Mouse (Mus musculus): ENCODE data around the gene Kdm5a. TPM values are rescaled to one million over a fixed set of nuclear protein-coding genes. Genes with fewer than 3 reads are reported as not detected.
A peak's percentile ranks its signal among the peaks of the same experiment; 100 is the strongest.

The Kdm5a gene
- polyA plus RNA-seq (2015; fragmentation: Nextera tagmentation; extraction: Ambion mirVana) = 57.8 and 60.0 TPM in 2 replicates

DNA sequence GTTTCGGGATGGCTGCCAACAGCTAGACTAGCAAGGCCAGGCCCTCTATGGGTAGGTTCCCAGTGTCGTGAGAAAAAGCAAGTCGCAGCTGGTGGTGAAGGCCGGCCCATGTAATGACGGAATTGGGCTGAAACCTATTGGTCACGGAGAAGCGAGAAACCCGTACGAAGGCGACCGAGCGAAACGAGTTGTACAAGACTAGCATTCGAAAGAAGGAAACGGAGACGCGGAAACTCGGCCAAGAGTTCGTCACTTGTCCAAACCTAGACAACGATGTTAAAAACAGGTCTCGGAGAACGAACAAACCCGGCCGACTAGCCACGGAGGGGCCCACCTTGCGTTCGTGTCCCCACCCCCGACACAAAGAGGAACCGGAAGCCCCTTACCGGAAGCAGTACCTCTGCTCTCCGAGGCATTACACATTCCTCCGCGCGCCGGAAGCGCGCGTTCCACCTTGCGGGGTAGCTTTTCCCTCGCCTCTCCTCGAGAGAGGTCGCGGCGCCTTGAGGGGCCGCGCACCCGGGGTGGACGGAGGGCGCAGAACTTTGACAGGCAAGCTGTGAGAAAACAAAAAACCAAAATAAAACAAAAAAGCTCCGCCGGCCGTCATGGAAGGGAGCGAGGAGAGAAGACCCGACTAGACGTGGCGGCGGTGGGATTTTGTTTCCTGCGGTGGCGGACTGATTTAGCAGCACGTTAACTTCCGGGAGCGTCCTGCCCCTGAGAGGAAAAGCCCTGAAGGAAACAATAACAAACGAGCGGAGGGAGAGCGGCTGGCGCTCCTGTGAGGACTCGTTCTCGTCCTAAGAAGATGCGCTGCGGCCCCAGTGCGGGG is at the start of gene Kdm5a, which contains the start of gene Ccdc77:
TSS of gene Kdm5a (plus strand) at position 437 of the 835 bp plus-strand sequence.
TSS of gene Ccdc77 (minus strand) at position 687 of the 835 bp plus-strand sequence.
- H3K4me1 ChIP-seq = peaks cover 10% of the 10 kb centered on the region
- no peaks in the 10 kb centered on the region for H3K27me3 ChIP-seq
- peak within 1 kb of the TSS; percentile 99 for H3K4me3 ChIP-seq
- peak within 1 kb of the TSS; percentile 97 for H3K27ac ChIP-seq
- peak within 1 kb of the TSS; percentile 91 for H3K4me2 ChIP-seq
- peak within 1 kb of the TSS; percentile 94 for H3K9ac ChIP-seq
- peaks cover 19% of the 10 kb centered on the region for H3K36me3 ChIP-seq
- H3K9me3 ChIP-seq = no peaks in the 10 kb centered on the region
- peak; percentile 95 for ATAC-seq (ENCODE audit: insufficient number of reproducible peaks, insufficient read depth, low FRiP score, low TSS enrichment, low read depth)
- WGBS = under 1% methylated on average over 71 of the region's 71 CpGs

DNA sequence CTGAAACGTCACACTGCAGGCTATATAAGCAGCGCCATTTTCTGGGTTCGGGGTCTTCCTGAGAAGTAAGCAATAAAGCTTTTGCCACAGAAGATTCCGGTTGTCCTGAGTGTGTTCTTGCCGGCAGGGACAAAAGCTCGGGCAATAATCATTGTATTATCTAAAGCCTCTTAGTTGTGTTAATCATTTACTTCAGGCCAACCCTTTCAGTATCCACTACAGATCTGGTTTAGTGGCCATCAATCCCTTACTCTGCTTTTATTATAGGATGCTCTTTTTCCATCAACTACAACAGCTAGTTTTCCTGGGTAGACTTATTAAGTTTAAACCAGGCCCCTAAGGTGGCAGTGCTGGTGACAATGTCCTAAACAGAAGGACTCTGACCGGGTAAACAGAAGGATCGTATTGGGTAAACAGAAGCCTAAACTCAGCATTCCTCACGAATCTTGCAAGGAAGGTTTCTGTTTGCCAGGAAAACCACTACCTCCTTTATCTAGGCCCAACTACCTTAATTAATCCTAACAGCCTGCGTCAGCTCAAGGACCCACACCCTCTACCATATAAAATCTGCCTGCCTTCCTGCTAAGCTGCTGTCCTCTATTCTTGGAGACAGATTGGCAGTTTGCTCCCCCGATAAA is 45.5 kb upstream of the Kdm5a start:
- no peak for ATAC-seq (ENCODE audit: insufficient number of reproducible peaks, insufficient read depth, low FRiP score, low TSS enrichment, low read depth)
- H3K27ac ChIP-seq = no peak overlapping the region
- H3K9me3 ChIP-seq = no peaks in the 10 kb centered on the region
- no peak overlapping the region for H3K4me3 ChIP-seq
- no peaks in the 10 kb centered on the region for H3K27me3 ChIP-seq
- WGBS = 82% methylated on average over 11 of the region's 11 CpGs
- H3K36me3 ChIP-seq = no peaks in the 10 kb centered on the region
- H3K9ac ChIP-seq = no peak overlapping the region
- H3K4me1 ChIP-seq = no peaks in the 10 kb centered on the region
- H3K4me2 ChIP-seq = no peak overlapping the region

GRCm38 (mm10) chr6:120319129-120319528 is 44.8 kb upstream of the Kdm5a start:
- Histone ChIP-seq H3K4me3 (no peak overlapping the region), H3K4me1 (no peaks in the 10 kb centered on the region), H3K36me3 (no peaks in the 10 kb centered on the region), H3K27me3 (no peaks in the 10 kb centered on the region), H3K4me2 (no peak overlapping the region), H3K27ac (no peak overlapping the region), H3K9me3 (no peaks in the 10 kb centered on the region), H3K9ac (no peak overlapping the region)
- no peak for ATAC-seq (ENCODE audit: insufficient number of reproducible peaks, insufficient read depth, low FRiP score, low TSS enrichment, low read depth)
- 89% methylated on average over 9 of the region's 9 CpGs for WGBS

DNA sequence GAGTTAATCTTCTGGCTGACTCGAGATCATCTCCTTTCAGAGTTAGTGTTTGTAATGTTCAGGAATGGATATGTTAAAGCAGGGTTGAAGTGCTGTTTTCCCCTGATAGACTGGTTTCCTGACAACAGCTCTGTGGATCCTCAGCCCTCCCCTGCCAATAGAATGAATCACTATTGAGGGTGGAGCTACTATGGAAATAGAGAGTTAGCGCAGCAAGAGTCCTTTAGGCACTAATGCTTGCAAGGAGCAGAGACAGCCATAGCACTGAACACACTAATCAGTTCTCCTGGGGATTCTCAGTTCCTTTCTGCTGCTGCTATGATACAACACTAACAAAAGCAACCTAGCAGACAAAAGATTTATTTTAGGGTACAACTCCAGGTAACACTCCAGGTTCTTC is 43.6 kb upstream of the Kdm5a start:
- H3K27ac ChIP-seq = no peak overlapping the region
- H3K27me3 ChIP-seq = no peaks in the 10 kb centered on the region
- H3K36me3 ChIP-seq = peaks cover 9% of the 10 kb centered on the region
- no peak overlapping the region for H3K4me3 ChIP-seq
- no peak overlapping the region for H3K4me2 ChIP-seq
- 55% methylated on average over 2 of the region's 2 CpGs for WGBS
- H3K9me3 ChIP-seq = no peaks in the 10 kb centered on the region
- H3K4me1 ChIP-seq = no peaks in the 10 kb centered on the region
- no peak overlapping the region for H3K9ac ChIP-seq
- ATAC-seq (ENCODE audit: insufficient number of reproducible peaks, insufficient read depth, low FRiP score, low TSS enrichment, low read depth) = no peak

DNA sequence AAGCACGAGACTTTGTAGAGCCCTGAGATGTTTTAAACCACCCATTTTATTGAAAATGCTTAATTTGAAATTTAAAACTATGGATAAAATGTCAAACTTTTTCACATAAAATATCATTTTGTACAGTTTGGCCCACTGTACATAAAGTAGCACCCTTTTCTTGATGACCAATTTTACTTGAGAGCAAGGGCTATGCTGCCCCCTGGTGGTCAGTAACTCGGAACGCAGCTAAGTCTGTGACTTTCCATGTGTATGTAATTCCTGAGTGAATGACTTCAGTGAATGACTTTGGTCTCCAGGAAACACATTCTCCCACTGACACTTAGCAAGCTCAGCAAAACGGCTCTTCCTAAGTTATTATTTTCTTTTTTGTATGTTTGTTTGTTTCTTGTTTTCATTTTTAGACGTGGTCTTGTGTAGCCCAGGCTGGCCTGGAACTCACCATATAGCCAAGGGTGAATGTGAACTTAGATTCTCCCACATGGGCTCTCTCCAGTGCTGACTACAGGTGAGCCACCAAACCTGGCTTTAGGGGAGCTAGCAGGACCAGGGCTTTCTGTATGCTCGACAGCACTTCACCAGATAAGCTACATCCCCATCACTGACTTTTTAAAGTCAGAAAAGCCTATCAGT is 39.5 kb upstream of the Kdm5a start:
- H3K9me3 ChIP-seq = no peaks in the 10 kb centered on the region
- no peak overlapping the region for H3K27ac ChIP-seq
- no peaks in the 10 kb centered on the region for H3K4me1 ChIP-seq
- H3K4me3 ChIP-seq = no peak overlapping the region
- no peak overlapping the region for H3K4me2 ChIP-seq
- WGBS = 28% methylated on average over 6 of the region's 6 CpGs
- H3K36me3 ChIP-seq = peaks cover 27% of the 10 kb centered on the region
- ATAC-seq (ENCODE audit: insufficient number of reproducible peaks, insufficient read depth, low FRiP score, low TSS enrichment, low read depth) = no peak
- H3K9ac ChIP-seq = no peak overlapping the region
- H3K27me3 ChIP-seq = no peaks in the 10 kb centered on the region

DNA sequence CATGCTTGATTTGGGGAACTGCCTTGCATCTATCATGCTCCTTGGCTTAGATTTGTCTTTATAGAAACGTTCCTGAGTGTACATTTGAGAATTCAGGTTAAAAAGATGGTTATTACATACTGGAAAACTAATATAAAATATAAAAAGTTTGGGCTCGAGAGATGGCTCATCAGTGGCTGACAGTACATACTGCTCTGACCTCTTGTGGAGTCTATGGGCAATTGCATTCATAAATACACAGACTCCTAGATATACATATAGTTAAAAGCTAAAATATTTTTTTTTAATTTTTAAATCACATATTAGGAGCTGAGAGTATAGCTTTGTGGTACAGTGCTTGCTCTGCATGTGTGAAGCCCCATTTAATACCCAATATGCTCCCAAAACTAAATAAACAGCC is 31.6 kb upstream of the Kdm5a start:
- Histone ChIP-seq H3K27ac (no peak overlapping the region), H3K9ac (no peak overlapping the region), H3K4me1 (no peaks in the 10 kb centered on the region), H3K4me2 (no peak overlapping the region), H3K4me3 (no peak overlapping the region), H3K9me3 (no peaks in the 10 kb centered on the region), H3K27me3 (no peaks in the 10 kb centered on the region), H3K36me3 (peaks cover 78% of the 10 kb centered on the region)
- ATAC-seq (ENCODE audit: insufficient number of reproducible peaks, insufficient read depth, low FRiP score, low TSS enrichment, low read depth) = no peak
- WGBS = 77% methylated on average over 2 of the region's 2 CpGs

DNA sequence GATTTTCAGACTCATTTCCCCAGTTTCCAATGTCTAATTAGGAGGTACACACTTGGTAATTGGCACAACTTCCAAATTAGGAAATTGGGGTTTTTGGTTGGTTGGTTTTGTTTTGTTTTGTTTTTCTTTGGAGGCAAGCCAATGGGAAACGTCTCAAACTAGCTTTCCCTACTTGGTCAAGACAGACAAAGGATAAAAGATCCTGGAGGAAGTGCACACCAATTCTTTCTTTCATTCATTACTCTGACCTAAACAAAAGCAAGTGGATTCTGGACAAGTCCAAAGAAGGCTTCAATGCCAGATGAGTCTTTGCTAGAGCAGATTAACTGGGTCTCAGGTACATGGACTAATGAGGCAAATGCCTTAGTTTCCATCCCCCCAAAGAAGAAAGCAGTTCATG is 19.9 kb upstream of the Kdm5a start:
- Histone ChIP-seq H3K4me2 (no peak overlapping the region), H3K9me3 (no peaks in the 10 kb centered on the region), H3K27ac (no peak overlapping the region), H3K4me3 (no peak overlapping the region), H3K4me1 (no peaks in the 10 kb centered on the region), H3K36me3 (peaks cover 79% of the 10 kb centered on the region), H3K27me3 (no peaks in the 10 kb centered on the region), H3K9ac (no peak overlapping the region)
- 70% methylated on average over 1 of the region's 1 CpGs for WGBS
- no peak for ATAC-seq (ENCODE audit: insufficient number of reproducible peaks, insufficient read depth, low FRiP score, low TSS enrichment, low read depth)

- Histone ChIP-seq H3K27ac (no peak overlapping the region), H3K9ac (no peak overlapping the region), H3K36me3 (peaks cover 64% of the 10 kb centered on the region), H3K4me2 (no peak overlapping the region), H3K27me3 (no peaks in the 10 kb centered on the region), H3K4me3 (no peak overlapping the region), H3K9me3 (no peaks in the 10 kb centered on the region), H3K4me1 (no peaks in the 10 kb centered on the region)
- 88% methylated on average over 3 of the region's 3 CpGs for WGBS
- no peak for ATAC-seq (ENCODE audit: insufficient number of reproducible peaks, insufficient read depth, low FRiP score, low TSS enrichment, low read depth)
Observed at GRCm38 (mm10) chr6:120349018-120349417, 14.9 kb upstream of the Kdm5a start.

GRCm38 (mm10) chr6:120356478-120356877 is 7.4 kb upstream of the Kdm5a start:
- peaks cover 9% of the 10 kb centered on the region for H3K36me3 ChIP-seq
- H3K4me2 ChIP-seq = peak overlapping the region; percentile 76
- peak overlapping the region; percentile 77 for H3K9ac ChIP-seq
- peaks cover 8% of the 10 kb centered on the region for H3K4me1 ChIP-seq
- ATAC-seq (ENCODE audit: insufficient number of reproducible peaks, insufficient read depth, low FRiP score, low TSS enrichment, low read depth) = no peak
- H3K27me3 ChIP-seq = no peaks in the 10 kb centered on the region
- peak overlapping the region; percentile 85 for H3K27ac ChIP-seq
- no peaks in the 10 kb centered on the region for H3K9me3 ChIP-seq
- peak overlapping the region; percentile 57 for H3K4me3 ChIP-seq
- 36% methylated on average over 5 of the region's 5 CpGs for WGBS

- peak overlapping the region; percentile 85 for H3K27ac ChIP-seq
- H3K27me3 ChIP-seq = no peaks in the 10 kb centered on the region
- peaks cover 7% of the 10 kb centered on the region for H3K36me3 ChIP-seq
- no peaks in the 10 kb centered on the region for H3K9me3 ChIP-seq
- ATAC-seq (ENCODE audit: insufficient number of reproducible peaks, insufficient read depth, low FRiP score, low TSS enrichment, low read depth) = peak; percentile 96
- under 1% methylated on average over 31 of the region's 31 CpGs for WGBS
- H3K4me3 ChIP-seq = peak overlapping the region; percentile 57
- H3K4me1 ChIP-seq = peaks cover 8% of the 10 kb centered on the region
- H3K9ac ChIP-seq = peak overlapping the region; percentile 77
- peak overlapping the region; percentile 76 for H3K4me2 ChIP-seq
Observed at GRCm38 (mm10) chr6:120356951-120357945, 6.7 kb upstream of the Kdm5a start.

- Histone ChIP-seq H3K4me1 (peaks cover 10% of the 10 kb centered on the region), H3K9ac (no peak overlapping the region), H3K27me3 (no peaks in the 10 kb centered on the region), H3K4me3 (no peak overlapping the region), H3K9me3 (no peaks in the 10 kb centered on the region), H3K4me2 (no peak overlapping the region), H3K27ac (no peak overlapping the region), H3K36me3 (peaks cover under 1% of the 10 kb centered on the region)
- 91% methylated on average over 2 of the region's 2 CpGs for WGBS
- ATAC-seq (ENCODE audit: insufficient number of reproducible peaks, insufficient read depth, low FRiP score, low TSS enrichment, low read depth) = no peak
Observed at GRCm38 (mm10) chr6:120362124-120362523, 1.8 kb upstream of the Kdm5a start.
